In the genomic region with DNA sequence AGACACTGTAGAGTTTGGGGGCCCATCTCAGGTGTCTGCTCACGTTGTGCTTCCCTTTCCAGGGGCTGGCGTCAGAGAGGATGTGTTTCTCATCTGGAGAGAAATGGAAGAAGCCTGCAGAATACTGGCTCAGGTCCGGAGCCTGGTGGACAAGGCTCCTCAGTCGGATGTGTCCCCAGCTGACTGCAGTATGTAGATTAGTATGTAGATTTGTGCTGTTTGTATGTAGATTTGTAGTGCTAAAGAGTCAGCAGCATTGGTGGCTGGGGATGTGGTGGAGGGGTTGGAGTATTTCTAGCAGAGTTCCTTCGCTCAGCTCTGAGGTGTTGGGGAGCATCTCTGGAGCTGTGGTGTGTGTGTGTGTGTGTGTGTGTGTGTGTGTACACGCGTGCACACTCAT, we compare ENCODE assay signal across 12 mouse cellular contexts. TPM values are rescaled to one million over a fixed set of nuclear protein-coding genes. Genes with fewer than 3 reads are reported as not detected.
"Had no signal": no experiment of that assay in that cellular context is flagged by ENCODE, and none has a peak within 500 bp of the region (broad histone marks: within the 10 kb centered on the region; RNA-seq: fewer than 3 reads in every experiment).

No protein-coding gene starts in this region.

- DNase-seq: gastrocnemius, postnatal 25 days; heart, adult 18-20 months; heart, postnatal 10 days; heart, postnatal 4 days; kidney, adult 18-20 months; kidney, adult 8-10 months; kidney, postnatal 10 days; kidney, postnatal 25 days; kidney, postnatal 4 days; layer of hippocampus, postnatal 36 days; left cerebral cortex, postnatal 4 days had no signal

RNA-seq across cellular contexts. Expression of a gene that starts 58.8 kb away (rescaled TPM):
- total RNA-seq: granulocyte monocyte progenitor cell, adult 5-6 weeks had no signal
